Mouse (Mus musculus) stomach, postnatal 0 days (tissue): Measurements from ENCODE around the gene Ddx6. TPM values are rescaled to one million over a fixed set of nuclear protein-coding genes. Genes with fewer than 3 reads are reported as not detected.
"Not testable (repeated sequence)": the region's sequence is repeated elsewhere in the genome, so short reads cannot be mapped to it uniquely, and the experiment has no call there.

Experiments used
- ATAC-seq: fragments of 200-750 bp; cut with Nextera tagmentation; 2 replicates; pipeline ENCODE4 v1.8.0; 2017; ENCODE audit not compliant: low FRiP score, low TSS enrichment
- DNase-seq: peaks from one replicate; pipeline ENCODE4 v3.0.0-alpha.2; 2016; ENCODE audit warnings: low spot score
- H3K27ac ChIP-seq: fragments of 300-500 bp; sonication (generic); replicated peaks from 2 replicates; pipeline ENCODE4 v1.5.1; 2014; ENCODE audit warnings: mild to moderate bottlenecking, control low read depth
- H3K27me3 ChIP-seq: fragments of 300-500 bp; sonication (generic); 2 replicates; pipeline ENCODE4 v1.6.1; 2014; ENCODE audit warnings: low read length; ENCODE audit not compliant: control insufficient read depth, insufficient read depth
- H3K36me3 ChIP-seq: fragments of 300-500 bp; sonication (generic); 2 replicates; pipeline ENCODE4 v1.6.1; 2014; ENCODE audit warnings: low read length, mixed read lengths; ENCODE audit not compliant: control insufficient read depth, insufficient read depth
- H3K4me1 ChIP-seq: fragments of 300-500 bp; sonication (generic); replicated peaks from 2 replicates; pipeline ENCODE4 v1.6.1; 2014; ENCODE audit warnings: antibody characterized with exemption; ENCODE audit not compliant: control insufficient read depth, insufficient read depth
- H3K4me2 ChIP-seq: fragments of 300-500 bp; sonication (generic); replicated peaks from 2 replicates; pipeline ENCODE4 v1.6.1; 2014; ENCODE audit warnings: low read depth, mild to moderate bottlenecking, control low read depth, moderate library complexity
- H3K4me3 ChIP-seq: fragments of 300-500 bp; sonication (generic); 2 replicates; pipeline ENCODE4 v1.5.1; 2014; ENCODE audit warnings: low read depth, low read length, control low read depth
- H3K9ac ChIP-seq: fragments of 300-500 bp; sonication (generic); 2 replicates; pipeline ENCODE4 v1.6.1; 2014; ENCODE audit warnings: mild to moderate bottlenecking, low read length, control low read depth, mixed read lengths
- H3K9me3 ChIP-seq: fragments of 300-500 bp; sonication (generic); 2 replicates; pipeline ENCODE4 v1.6.1; 2016; ENCODE audit warnings: low read length; ENCODE audit not compliant: control insufficient read depth
- CTCF ChIP-seq: IDR thresholded peaks from 2 replicates; pipeline ENCODE4 v1.5.1; 2016; ENCODE audit warnings: antibody characterized with exemption, low read depth, mild to moderate bottlenecking, moderate library complexity
- EP300 ChIP-seq: optimal IDR thresholded peaks from 2 replicates; pipeline ENCODE3; 2016; ENCODE audit warnings: antibody characterized with exemption
- WGBS: fragments of 180-500 bp; shearing (Covaris S2); extraction: QIAGEN DNeasy Blood & Tissue Kit; methylation state at CpG from one replicate; pipeline ENCODE4 v1.1.7; 2014; 5-methylcytosine and 5-hydroxymethylcytosine counted together
- polyA plus RNA-seq: library from polyadenylated mRNA; unstranded; fragments of >200 nt; fragmentation: Nextera tagmentation; extraction: Ambion mirVana; gene quantifications from 2 replicates; pipeline ENCODE4 v1.2.1, GENCODE M21; 2015

Ddx6 gene
- polyA plus RNA-seq, 1 experiment from 2014 or later, result 10.4 TPM

DNA sequence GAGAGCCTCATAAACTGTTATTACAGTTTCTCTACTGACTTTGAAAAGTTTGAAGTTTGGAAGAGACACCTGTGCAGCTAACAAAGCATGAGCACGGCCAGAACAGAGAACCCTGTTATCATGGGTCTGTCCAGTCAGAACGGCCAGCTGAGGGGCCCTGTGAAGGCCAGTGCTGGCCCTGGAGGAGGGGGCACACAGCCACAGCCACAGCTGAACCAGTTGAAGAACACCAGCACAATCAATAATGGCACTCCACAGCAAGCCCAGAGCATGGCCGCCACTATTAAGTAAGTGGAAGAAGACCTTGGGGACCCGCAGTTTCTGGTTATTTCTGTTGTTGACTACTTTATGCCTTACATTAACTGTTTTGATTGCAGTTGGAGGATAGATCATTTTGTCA is 2.6 kb downstream of the Ddx6 start:
- DNase-seq, result no peak
- ATAC-seq, result no peak
- Histone ChIP-seq H3K4me1 (peaks cover 3% of the 10 kb centered on the region; the same call in 1 of the 2 replicates), H3K4me3 (peak overlapping the region; percentile 6; the same call in 1 of the 2 replicates), H3K9ac (peak overlapping the region; percentile 23; the same call in 1 of the 2 replicates), H3K9me3 (no peaks in the 10 kb centered on the region), H3K4me2 (peak overlapping the region; percentile 53), H3K27me3 (no peaks in the 10 kb centered on the region), H3K27ac (no peak overlapping the region), H3K36me3 (peaks cover 9% of the 10 kb centered on the region)
- 45% methylated on average over 4 of the region's 4 CpGs for WGBS
- no peak for TF ChIP-seq EP300
- TF ChIP-seq CTCF, result no peak

DNA sequence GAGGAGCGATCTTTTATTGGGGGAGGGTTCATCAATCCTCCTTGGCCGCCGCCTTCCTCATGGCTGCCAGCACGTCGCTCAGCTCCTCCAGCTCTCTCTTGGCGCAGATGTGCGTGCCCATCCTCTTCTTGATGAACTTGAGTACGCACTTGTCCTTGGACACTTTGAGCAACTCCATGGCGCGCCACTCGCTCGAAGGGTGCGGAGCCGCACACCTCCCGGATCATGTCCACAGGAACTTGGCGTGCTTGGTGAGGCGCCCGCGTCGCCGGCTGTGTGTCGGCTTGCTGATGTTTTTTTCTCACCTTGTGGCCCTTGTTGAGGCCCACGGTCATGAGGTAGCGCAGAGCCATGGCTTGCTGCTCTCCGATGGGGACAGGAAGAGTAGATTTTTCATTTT is 5.7 kb downstream of the Ddx6 start:
- no peak for ATAC-seq
- no peaks in the 10 kb centered on the region for H3K27me3 ChIP-seq
- TF ChIP-seq EP300 (no peak), CTCF (no peak)
- WGBS, result 98% methylated on average over 25 of the region's 25 CpGs
- H3K36me3 ChIP-seq, result peaks cover 9% of the 10 kb centered on the region
- H3K27ac ChIP-seq, result no peak overlapping the region
- no peak overlapping the region for H3K4me3 ChIP-seq
- no peak overlapping the region for H3K4me2 ChIP-seq
- H3K4me1 ChIP-seq, result peaks cover 3% of the 10 kb centered on the region; the same call in 1 of the 2 replicates
- no peak for DNase-seq
- H3K9me3 ChIP-seq, result no peaks in the 10 kb centered on the region
- no peak overlapping the region for H3K9ac ChIP-seq

DNA sequence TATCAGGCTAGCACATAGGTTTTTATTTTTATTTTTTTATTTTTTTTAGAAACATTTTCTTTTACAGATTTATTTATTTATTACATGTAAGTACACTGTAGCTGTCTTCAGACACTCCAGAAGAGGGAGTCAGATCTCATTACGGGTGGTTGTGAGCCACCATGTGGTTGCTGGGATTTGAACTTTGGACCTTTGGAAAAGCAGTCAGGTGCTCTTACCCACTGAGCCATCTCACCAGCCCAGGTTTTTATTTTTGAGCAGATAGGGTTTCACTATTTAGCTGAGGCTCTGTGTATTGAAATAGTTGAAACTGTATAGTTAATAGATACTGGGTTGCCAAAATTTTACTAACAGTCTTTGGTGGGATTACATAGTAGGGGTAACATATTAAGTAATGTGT is 8.4 kb downstream of the Ddx6 start:
- 29% methylated on average over 1 of the region's 1 CpGs for WGBS
- not testable (repeated sequence) for H3K4me2 ChIP-seq, H3K9ac ChIP-seq, H3K27me3 ChIP-seq, H3K4me1 ChIP-seq, H3K4me3 ChIP-seq, DNase-seq, ATAC-seq, H3K9me3 ChIP-seq, H3K27ac ChIP-seq
- peaks cover 19% of the 10 kb centered on the region for H3K36me3 ChIP-seq

DNA sequence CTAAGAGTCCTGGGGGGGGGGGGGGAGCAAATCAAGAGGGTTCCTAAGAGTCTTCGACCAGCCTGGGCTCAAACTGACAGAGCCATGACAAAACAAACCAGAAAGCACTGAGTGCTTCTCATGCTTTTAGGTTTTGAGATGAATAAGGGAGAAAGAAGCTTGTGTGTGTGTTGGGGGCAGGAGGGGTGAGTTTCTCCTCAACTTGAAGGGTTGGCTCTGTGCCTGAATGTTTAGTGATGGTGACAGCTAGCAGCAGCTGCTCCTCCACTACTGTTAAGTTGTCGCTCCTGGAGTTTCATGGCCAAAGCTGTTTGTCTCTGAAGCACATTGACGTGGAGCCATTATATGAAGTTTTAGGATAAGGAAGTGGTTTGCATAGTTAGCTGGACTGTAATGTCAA is 16.4 kb downstream of the Ddx6 start:
- Histone ChIP-seq H3K4me2 (no peak overlapping the region), H3K4me3 (no peak overlapping the region), H3K27me3 (no peaks in the 10 kb centered on the region), H3K27ac (no peak overlapping the region), H3K36me3 (peaks cover 26% of the 10 kb centered on the region), H3K9me3 (no peaks in the 10 kb centered on the region), H3K4me1 (no peaks in the 10 kb centered on the region), H3K9ac (no peak overlapping the region)
- TF ChIP-seq EP300, result no peak
- no peak for TF ChIP-seq CTCF
- ATAC-seq (no peak), DNase-seq (no peak)
- WGBS, result 72% methylated on average over 3 of the region's 3 CpGs

DNA sequence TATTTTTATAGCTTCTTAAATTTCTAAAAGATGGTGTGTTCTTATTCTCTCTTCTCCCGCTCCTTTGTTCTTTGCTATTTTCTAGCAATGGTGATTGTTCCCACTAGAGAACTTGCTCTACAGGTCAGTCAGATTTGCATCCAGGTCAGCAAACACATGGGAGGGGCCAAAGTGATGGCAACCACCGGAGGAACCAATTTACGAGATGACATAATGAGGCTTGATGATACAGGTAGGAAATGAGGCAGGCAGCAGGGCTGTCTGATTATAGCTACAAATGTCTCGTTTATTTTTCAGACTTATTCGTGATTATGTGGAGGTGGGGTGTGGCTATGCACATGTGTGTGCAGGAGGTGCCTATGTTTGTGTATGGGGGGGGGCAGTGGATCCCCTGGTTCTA is 19.7 kb downstream of the Ddx6 start:
- Histone ChIP-seq H3K36me3 (peaks cover 30% of the 10 kb centered on the region), H3K27me3 (no peaks in the 10 kb centered on the region), H3K27ac (no peak overlapping the region), H3K9ac (no peak overlapping the region), H3K4me2 (no peak overlapping the region), H3K9me3 (no peaks in the 10 kb centered on the region), H3K4me3 (no peak overlapping the region), H3K4me1 (no peaks in the 10 kb centered on the region)
- peak; percentile 57; the same call in 1 of the 2 replicates for ATAC-seq
- TF ChIP-seq CTCF (no peak), EP300 (no peak)
- 45% methylated on average over 5 of the region's 5 CpGs for WGBS
- DNase-seq, result no peak

DNA sequence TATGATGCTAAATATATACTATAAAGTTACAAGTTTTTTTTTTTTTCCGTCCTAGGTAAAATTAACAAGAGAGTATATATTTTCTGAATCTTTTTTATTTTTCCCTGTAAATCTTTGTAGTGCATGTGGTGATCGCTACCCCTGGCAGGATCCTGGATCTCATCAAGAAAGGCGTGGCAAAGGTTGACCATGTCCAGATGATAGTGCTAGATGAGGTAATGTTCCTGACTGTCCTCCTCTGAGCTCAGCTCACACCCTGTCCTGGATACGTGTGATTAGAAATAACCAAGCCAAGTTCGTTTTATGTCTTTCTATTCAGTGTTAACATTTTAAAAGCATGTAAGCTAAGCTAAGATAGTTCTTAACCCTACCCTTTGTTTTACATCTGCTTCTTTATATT is 21.6 kb downstream of the Ddx6 start:
- H3K27ac ChIP-seq, result no peak overlapping the region
- ATAC-seq, result no peak
- H3K4me1 ChIP-seq, result no peaks in the 10 kb centered on the region
- DNase-seq, result no peak
- H3K27me3 ChIP-seq, result no peaks in the 10 kb centered on the region
- H3K4me2 ChIP-seq, result no peak overlapping the region
- 82% methylated on average over 5 of the region's 5 CpGs for WGBS
- TF ChIP-seq CTCF, result no peak
- H3K4me3 ChIP-seq, result no peak overlapping the region
- H3K9ac ChIP-seq, result no peak overlapping the region
- H3K36me3 ChIP-seq, result peaks cover 34% of the 10 kb centered on the region
- no peaks in the 10 kb centered on the region for H3K9me3 ChIP-seq
